Mouse (Mus musculus) cerebellum, adult 9-10 months (tissue): ENCODE data around the gene Kcnk5.

Experiments
- DNase-seq: peaks from one replicate; pipeline ENCODE4 v3.0.0; 2022

Gene Kcnk5

GRCm38 (mm10) chr14:20193103-20193715 lies 11.6 kb upstream of the Kcnk5 start:
- no peak for DNase-seq

- no peak for DNase-seq
Measured at GRCm38 (mm10) chr14:20191136-20191735, 9.6 kb upstream of the Kcnk5 start.

- DNase-seq: no peak
Measured at GRCm38 (mm10) chr14:20189751-20190150, 8.1 kb upstream of the Kcnk5 start.

GRCm38 (mm10) chr14:20185426-20185825 lies 3.8 kb upstream of the Kcnk5 start:
- no peak for DNase-seq

- no peak for DNase-seq
Measured at GRCm38 (mm10) chr14:20183701-20184100, 2.1 kb upstream of the Kcnk5 start.

- no peak for DNase-seq
Measured at GRCm38 (mm10) chr14:20182596-20182995, 987 bp upstream of the Kcnk5 start.

- no peak for DNase-seq
Measured at GRCm38 (mm10) chr14:20180751-20181162, 852 bp downstream of the Kcnk5 start.

GRCm38 (mm10) chr14:20180304-20180703 lies 1.3 kb downstream of the Kcnk5 start:
- DNase-seq: no peak

- DNase-seq: no peak
Measured at GRCm38 (mm10) chr14:20179731-20180280, 1.8 kb downstream of the Kcnk5 start.

- no peak for DNase-seq
Measured at GRCm38 (mm10) chr14:20179080-20179479, 2.5 kb downstream of the Kcnk5 start.

- DNase-seq: no peak
Measured at GRCm38 (mm10) chr14:20178593-20178992, 3.0 kb downstream of the Kcnk5 start.

- DNase-seq: no peak
Measured at GRCm38 (mm10) chr14:20177494-20178123, 4.0 kb downstream of the Kcnk5 start.

- no peak for DNase-seq
Measured at GRCm38 (mm10) chr14:20175705-20176104, 5.9 kb downstream of the Kcnk5 start.

GRCm38 (mm10) chr14:20175114-20175513 lies 6.5 kb downstream of the Kcnk5 start:
- DNase-seq: no peak

GRCm38 (mm10) chr14:20174696-20175095 lies 6.9 kb downstream of the Kcnk5 start:
- no peak for DNase-seq

GRCm38 (mm10) chr14:20173873-20174490 lies 7.6 kb downstream of the Kcnk5 start:
- DNase-seq: no peak

- no peak for DNase-seq
Measured at GRCm38 (mm10) chr14:20172924-20173323, 8.7 kb downstream of the Kcnk5 start.

- DNase-seq: no peak
Measured at GRCm38 (mm10) chr14:20172509-20172908, 9.1 kb downstream of the Kcnk5 start.

GRCm38 (mm10) chr14:20171840-20172239 lies 9.8 kb downstream of the Kcnk5 start:
- DNase-seq: no peak

- no peak for DNase-seq
Measured at GRCm38 (mm10) chr14:20169251-20169650, 12.4 kb downstream of the Kcnk5 start.

- no peak for DNase-seq
Measured at GRCm38 (mm10) chr14:20168478-20168877, 13.1 kb downstream of the Kcnk5 start.

GRCm38 (mm10) chr14:20168054-20168453 lies 13.6 kb downstream of the Kcnk5 start:
- no peak for DNase-seq

GRCm38 (mm10) chr14:20165413-20165812 lies 16.2 kb downstream of the Kcnk5 start:
- no peak for DNase-seq

- no peak for DNase-seq
Measured at GRCm38 (mm10) chr14:20164438-20164837, 17.2 kb downstream of the Kcnk5 start.
